Mouse (Mus musculus) heart, postnatal 0 days (tissue): Measurements from ENCODE around the gene Slc24a2. TPM values are rescaled to one million over a fixed set of nuclear protein-coding genes. Genes with fewer than 3 reads are reported as not detected.

ENCODE experiments used
- ATAC-seq: fragments of 200-750 bp; cut with Nextera tagmentation; 2 replicates; pipeline ENCODE4 v1.8.0; 2017; ENCODE audit warnings: low read depth, moderate number of reproducible peaks, moderate library complexity; ENCODE audit not compliant: insufficient read depth
- DNase-seq: peaks from one replicate; pipeline ENCODE4 v3.0.0-alpha.2; 2016; ENCODE audit warnings: low spot score
- H3K27ac ChIP-seq: fragments of 300-500 bp; sonication (generic); 2 replicates; pipeline ENCODE4 v1.5.1; 2014; ENCODE audit warnings: low read depth, mild to moderate bottlenecking
- H3K27me3 ChIP-seq: fragments of 300-500 bp; sonication (generic); 2 replicates; pipeline ENCODE4 v1.6.1; 2014; ENCODE audit warnings: low read length, mixed read lengths; ENCODE audit not compliant: control insufficient read depth, insufficient read depth
- H3K36me3 ChIP-seq: fragments of 300-500 bp; sonication (generic); replicated peaks from 2 replicates; pipeline ENCODE4 v1.6.1; 2014; ENCODE audit warnings: low read length, mixed read lengths; ENCODE audit not compliant: control insufficient read depth, insufficient read depth
- H3K4me1 ChIP-seq: fragments of 300-500 bp; sonication (generic); 2 replicates; pipeline ENCODE4 v1.6.1; 2014; ENCODE audit warnings: antibody characterized with exemption; ENCODE audit not compliant: control insufficient read depth, insufficient read depth
- H3K4me2 ChIP-seq: fragments of 300-500 bp; sonication (generic); 2 replicates; pipeline ENCODE4 v1.6.1; 2014; ENCODE audit warnings: low read depth, mild to moderate bottlenecking, low read length, moderate library complexity
- H3K4me3 ChIP-seq: fragments of 300-500 bp; sonication (generic); 2 replicates; pipeline ENCODE4 v1.5.1; 2014; ENCODE audit warnings: low read depth, low read length
- H3K9ac ChIP-seq: fragments of 300-500 bp; sonication (generic); replicated peaks from 2 replicates; pipeline ENCODE4 v1.6.1; 2014; ENCODE audit warnings: low read depth, low read length, mixed read lengths
- H3K9me3 ChIP-seq: fragments of 300-500 bp; sonication (generic); replicated peaks from 2 replicates; pipeline ENCODE4 v1.6.1; 2016; ENCODE audit warnings: low read length; ENCODE audit not compliant: control insufficient read depth
- CTCF ChIP-seq: IDR thresholded peaks from 2 replicates; pipeline ENCODE4 v1.5.1; 2016; ENCODE audit warnings: antibody characterized with exemption, control low read depth, low read depth
- EP300 ChIP-seq: IDR thresholded peaks from 2 replicates; pipeline ENCODE4 v1.6.1; 2016; ENCODE audit warnings: antibody characterized with exemption, low read depth
- WGBS: fragments of 180-500 bp; shearing (Covaris S2); extraction: QIAGEN DNeasy Blood & Tissue Kit; methylation state at CpG from one replicate; pipeline ENCODE4 v1.1.7; 2014; 5-methylcytosine and 5-hydroxymethylcytosine counted together
- polyA plus RNA-seq: library from polyadenylated mRNA; unstranded; fragments of >200 nt; fragmentation: Nextera tagmentation; extraction: Ambion mirVana; gene quantifications from 2 replicates; pipeline ENCODE4 v1.2.1, GENCODE M21; 2015
- total RNA-seq: library from RNA; depleted of rRNA; stranded (reverse); fragments of >200 nt; gene quantifications from 2 replicates; pipeline ENCODE4 v1.2.3, GENCODE M21; 2014; ENCODE audit warnings: low replicate concordance

Slc24a2 gene
- total and polyA plus RNA-seq, 2 experiments from 2014 or later: 2.1 to 9.7 TPM

DNA sequence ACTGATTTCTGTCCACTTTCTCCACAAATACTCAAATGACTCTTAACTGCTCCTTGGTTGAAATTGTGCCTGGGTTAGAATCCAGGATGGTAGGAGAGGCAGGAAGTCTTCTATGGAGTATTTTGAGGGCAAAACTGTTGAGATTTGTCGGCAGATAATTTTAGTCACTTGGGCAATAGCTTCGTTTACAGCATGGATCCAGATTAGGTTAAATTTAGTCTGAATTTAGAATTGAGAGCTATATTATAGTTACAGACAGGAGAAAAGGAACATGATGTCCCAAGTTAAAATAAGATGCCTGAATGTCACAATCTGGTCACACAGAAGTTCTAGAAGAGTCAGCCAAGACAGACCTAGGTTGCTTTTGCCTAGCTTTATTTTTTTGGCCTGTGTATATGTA lies 199.2 kb downstream of the Slc24a2 start:
- TF ChIP-seq CTCF (no peak), EP300 (no peak)
- Histone ChIP-seq H3K27me3 (no peaks in the 10 kb centered on the region), H3K4me1 (no peaks in the 10 kb centered on the region), H3K9me3 (no peaks in the 10 kb centered on the region), H3K4me2 (no peak overlapping the region), H3K36me3 (no peaks in the 10 kb centered on the region), H3K27ac (no peak overlapping the region), H3K9ac (no peak overlapping the region), H3K4me3 (no peak overlapping the region)
- 71% methylated on average over 2 of the region's 2 CpGs for WGBS
- DNase-seq: no peak
- no peak for ATAC-seq

DNA sequence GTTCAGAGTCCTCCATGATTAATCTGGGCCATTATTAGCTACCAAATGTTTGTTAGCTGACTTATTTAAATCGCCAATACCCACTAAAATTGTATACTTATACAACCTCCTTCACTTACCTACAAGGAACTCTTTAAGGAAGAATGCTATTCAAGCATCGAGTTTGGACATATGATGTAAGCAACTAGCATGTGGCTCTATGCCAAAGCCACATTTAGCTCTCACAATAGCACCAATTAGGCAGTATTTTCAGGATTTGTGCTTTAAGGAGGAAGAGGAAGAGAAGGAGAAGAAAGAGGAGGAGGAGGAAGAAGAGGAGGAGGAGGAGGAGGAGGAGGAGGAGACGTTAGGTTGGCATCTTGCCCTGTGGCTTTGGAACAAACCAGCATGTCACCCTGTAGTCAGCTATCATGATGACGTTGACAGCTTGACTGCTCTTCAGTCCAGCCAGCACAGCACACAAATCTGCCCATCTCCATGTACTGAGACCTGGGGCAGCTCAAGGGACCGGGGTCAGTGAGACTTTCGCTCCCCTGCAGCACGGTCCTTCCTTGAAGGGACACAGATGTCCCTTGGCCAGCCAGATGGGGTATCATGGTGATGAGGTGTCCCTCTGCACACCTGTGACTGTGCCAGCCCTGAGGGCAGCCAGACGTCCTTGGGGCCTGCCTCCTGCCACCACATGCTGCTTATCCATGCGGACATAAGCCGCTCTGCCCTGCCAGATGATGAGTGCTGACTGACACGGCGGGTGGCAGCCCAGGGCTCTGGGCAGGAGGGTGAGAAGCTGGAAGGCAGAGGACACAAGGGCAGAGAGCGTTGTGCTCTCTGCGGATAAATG lies 203.7 kb downstream of the Slc24a2 start:
- no peaks in the 10 kb centered on the region for H3K36me3 ChIP-seq
- ATAC-seq: peak; percentile 27; the same call in 1 of the 2 replicates
- no peak overlapping the region for H3K27ac ChIP-seq
- H3K9ac ChIP-seq: no peak overlapping the region
- H3K27me3 ChIP-seq: no peaks in the 10 kb centered on the region
- no peak overlapping the region for H3K4me3 ChIP-seq
- TF ChIP-seq CTCF: no peak
- no peak for TF ChIP-seq EP300
- H3K4me1 ChIP-seq: no peaks in the 10 kb centered on the region
- no peak overlapping the region for H3K4me2 ChIP-seq
- WGBS: 56% methylated on average over 14 of the region's 14 CpGs
- no peak for DNase-seq
- no peaks in the 10 kb centered on the region for H3K9me3 ChIP-seq

DNA sequence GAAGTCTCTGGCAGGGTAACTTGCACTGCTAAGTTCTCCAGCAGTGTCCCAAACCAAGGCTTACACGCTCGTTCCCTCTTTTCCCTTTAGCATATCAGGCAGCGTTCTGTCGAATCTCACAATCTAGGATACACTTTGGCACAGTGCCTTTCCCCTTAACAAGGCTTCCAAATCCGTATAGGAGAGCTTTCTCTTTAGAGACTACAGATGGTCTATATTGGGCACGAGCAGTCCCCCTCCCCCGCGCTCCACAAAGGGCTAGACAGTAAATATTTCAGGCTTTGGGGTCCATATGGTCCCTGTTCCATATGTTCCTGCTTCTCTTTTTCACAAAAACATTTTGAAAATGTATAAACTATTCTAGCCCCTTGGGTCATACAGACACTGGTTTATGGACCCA lies 205.7 kb downstream of the Slc24a2 start:
- Histone ChIP-seq H3K4me1 (no peaks in the 10 kb centered on the region), H3K27ac (no peak overlapping the region), H3K9ac (no peak overlapping the region), H3K27me3 (no peaks in the 10 kb centered on the region), H3K36me3 (no peaks in the 10 kb centered on the region), H3K4me3 (no peak overlapping the region), H3K9me3 (no peaks in the 10 kb centered on the region), H3K4me2 (no peak overlapping the region)
- 66% methylated on average over 8 of the region's 8 CpGs for WGBS
- DNase-seq (no peak), ATAC-seq (no peak)
- no peak for TF ChIP-seq CTCF
- no peak for TF ChIP-seq EP300

DNA sequence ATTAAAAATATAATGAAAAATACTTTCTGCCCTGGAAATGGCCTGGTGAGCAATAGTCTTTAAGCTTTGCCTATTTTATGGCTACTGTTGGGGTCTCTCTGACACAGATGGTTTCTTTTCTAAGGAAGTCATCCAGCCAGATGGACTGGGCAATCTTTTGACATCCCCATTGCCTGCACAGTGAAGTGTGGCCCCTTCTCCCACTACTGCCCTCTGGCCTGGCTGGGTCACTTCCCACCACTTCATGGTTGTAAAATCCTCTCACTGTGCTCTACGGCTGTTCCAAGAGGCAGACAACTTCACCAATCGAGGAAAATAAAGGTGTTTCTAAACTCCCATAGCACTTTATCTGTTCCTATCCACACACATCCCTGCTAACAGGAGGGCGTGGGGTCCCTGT lies 208.7 kb downstream of the Slc24a2 start:
- WGBS: 75% methylated on average over 3 of the region's 3 CpGs
- DNase-seq (no peak), ATAC-seq (no peak)
- Histone ChIP-seq H3K4me1 (no peaks in the 10 kb centered on the region), H3K27me3 (no peaks in the 10 kb centered on the region), H3K4me3 (no peak overlapping the region), H3K9ac (no peak overlapping the region), H3K36me3 (no peaks in the 10 kb centered on the region), H3K9me3 (no peaks in the 10 kb centered on the region), H3K4me2 (no peak overlapping the region), H3K27ac (no peak overlapping the region)
- TF ChIP-seq CTCF: no peak

DNA sequence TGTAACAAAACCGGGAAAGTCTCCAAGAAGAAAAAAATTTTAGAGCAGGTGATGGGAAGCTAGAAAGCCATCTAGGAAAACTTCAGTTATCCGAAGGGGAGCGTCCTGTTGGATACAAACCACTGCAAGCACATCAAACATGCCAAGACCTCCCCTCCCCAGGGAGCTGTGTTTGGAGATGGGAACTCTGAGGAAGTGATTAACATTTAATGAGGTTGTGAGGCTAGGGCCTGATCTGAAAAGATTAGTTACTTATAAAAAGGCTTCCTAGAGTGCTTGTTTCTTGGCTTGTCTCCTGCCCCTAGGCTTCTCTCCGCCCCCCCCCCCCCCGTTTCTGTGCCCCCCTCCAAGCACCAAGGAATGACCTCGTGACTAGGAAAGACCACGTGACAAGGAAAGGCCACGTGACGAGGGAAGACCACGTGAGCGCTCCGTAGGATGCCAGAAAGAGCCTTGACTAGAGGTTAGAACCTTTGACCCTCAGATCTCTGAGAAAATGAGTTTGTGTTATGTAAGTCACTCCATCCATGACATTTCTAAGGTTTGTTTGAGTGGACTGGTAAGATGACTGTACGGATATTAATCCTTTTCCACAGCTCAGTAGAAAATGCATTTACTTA lies 210.7 kb downstream of the Slc24a2 start:
- ATAC-seq: no peak
- no peak for TF ChIP-seq EP300
- no peak for TF ChIP-seq CTCF
- 68% methylated on average over 13 of the region's 13 CpGs for WGBS
- no peak overlapping the region for H3K9ac ChIP-seq
- no peaks in the 10 kb centered on the region for H3K9me3 ChIP-seq
- H3K4me1 ChIP-seq: no peaks in the 10 kb centered on the region
- no peak overlapping the region for H3K4me3 ChIP-seq
- H3K27me3 ChIP-seq: no peaks in the 10 kb centered on the region
- H3K27ac ChIP-seq: no peak overlapping the region
- DNase-seq: no peak
- no peaks in the 10 kb centered on the region for H3K36me3 ChIP-seq
- no peak overlapping the region for H3K4me2 ChIP-seq
